Mouse (Mus musculus): ENCODE measurements around the gene Fyco1. TPM values are rescaled to one million over a fixed set of nuclear protein-coding genes. Genes with fewer than 3 reads are reported as not detected.

Fyco1 gene
- polyA plus RNA-seq (2014; fragmentation: Nextera tagmentation; extraction: Ambion mirVana): 11.2 and 13.5 TPM in 2 replicates

- Histone ChIP-seq H3K4me1 (ENCODE audit: control insufficient read depth, insufficient read depth, low read length) (0 out of 2 replicates have a peak, but pooled peaks cover 5% of the 10 kb centered on the region), H3K27ac (ENCODE audit: low read depth, low read length) (peak within 1 kb of the TSS; percentile 70), H3K9me3 (ENCODE audit: control insufficient read depth, low read length) (no peaks in the 10 kb centered on the region), H3K4me2 (ENCODE audit: low read depth, low read length) (peak within 1 kb of the TSS; percentile 67), H3K27me3 (ENCODE audit: control insufficient read depth, insufficient read depth, low read length) (no peaks in the 10 kb centered on the region), H3K36me3 (ENCODE audit: control insufficient read depth, insufficient read depth, low read length) (no peaks in the 10 kb centered on the region), H3K4me3 (ENCODE audit: low read depth, low read length) (peak within 1 kb of the TSS; percentile 51), H3K9ac (replicated peaks; ENCODE audit: low read depth, low read length) (peak within 1 kb of the TSS; percentile 49)
- 0% methylated on average over 47 of the region's 47 CpGs for WGBS
- peak; percentile 98 for ATAC-seq (ENCODE audit: low read depth)
These were observed at the start of gene Fyco1 for GRCm38 (mm10) chr9:123851713-123852448. Fyco1 (minus strand) TSS chr9:123851899.

DNA sequence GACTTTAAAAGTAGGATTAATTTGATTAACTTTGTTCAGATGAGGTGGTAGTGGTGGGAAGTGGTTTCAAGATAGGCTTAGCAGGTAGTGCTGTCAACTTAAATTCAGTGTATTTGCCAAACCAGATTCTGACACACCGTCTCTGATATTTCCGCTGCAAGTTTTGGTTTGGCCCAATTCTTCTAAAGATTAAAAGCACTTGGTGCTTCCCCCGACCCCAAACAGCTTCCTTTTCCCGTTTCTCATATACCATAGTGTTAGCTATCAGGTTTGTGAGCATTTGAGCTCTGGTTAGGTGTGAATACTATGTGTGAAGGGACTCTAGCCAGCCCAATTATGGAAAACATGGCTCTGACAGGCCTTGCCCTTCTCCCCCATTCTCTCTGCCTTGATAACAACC is 20.4 kb upstream of the Fyco1 start:
- Histone ChIP-seq H3K27me3 (ENCODE audit: control insufficient read depth, insufficient read depth, low read length) (no peaks in the 10 kb centered on the region), H3K36me3 (ENCODE audit: control insufficient read depth, insufficient read depth, low read length) (no peaks in the 10 kb centered on the region), H3K4me3 (ENCODE audit: low read depth, low read length) (no peak overlapping the region), H3K4me2 (ENCODE audit: low read depth, low read length) (no peak overlapping the region), H3K9ac (replicated peaks; ENCODE audit: low read depth, low read length) (no peak overlapping the region), H3K27ac (ENCODE audit: low read depth, low read length) (no peak overlapping the region), H3K9me3 (ENCODE audit: control insufficient read depth, low read length) (no peaks in the 10 kb centered on the region), H3K4me1 (ENCODE audit: control insufficient read depth, insufficient read depth, low read length) (no peaks in the 10 kb centered on the region)
- WGBS: 72% methylated on average over 4 of the region's 4 CpGs
- no peak for ATAC-seq (ENCODE audit: low read depth)

DNA sequence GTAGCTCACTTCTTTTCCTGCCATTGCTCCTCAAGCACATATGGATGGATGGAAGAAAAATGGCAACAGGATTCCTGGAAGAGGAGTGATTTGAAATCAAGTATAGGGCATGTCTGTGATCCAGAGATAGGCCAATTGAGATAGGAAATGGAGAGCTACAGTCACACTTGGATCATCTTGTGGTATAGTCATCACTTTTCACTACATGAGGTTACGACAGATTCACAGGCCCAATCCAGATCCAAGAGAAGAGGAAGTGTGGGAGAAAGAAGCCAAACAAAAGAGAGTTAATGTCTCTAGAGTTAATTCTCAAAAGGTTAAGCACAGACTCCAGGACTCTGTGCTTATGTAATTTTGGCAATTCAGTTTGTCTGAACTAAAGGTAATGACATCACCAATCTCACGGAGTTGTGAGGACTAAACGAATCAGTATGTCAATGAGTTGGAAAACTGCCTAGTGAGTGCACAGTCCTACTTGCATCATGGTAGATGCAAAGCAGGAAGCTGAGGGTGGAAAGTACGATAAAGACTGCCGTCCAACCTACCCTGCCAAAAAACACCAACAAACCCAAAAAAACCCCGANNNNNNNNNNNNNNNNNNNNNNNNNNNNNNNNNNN is 17.6 kb upstream of the Fyco1 start:
- Histone ChIP-seq H3K27ac (ENCODE audit: low read depth, low read length) (no peak overlapping the region), H3K4me2 (ENCODE audit: low read depth, low read length) (no peak overlapping the region), H3K9ac (replicated peaks; ENCODE audit: low read depth, low read length) (no peak overlapping the region), H3K4me1 (ENCODE audit: control insufficient read depth, insufficient read depth, low read length) (no peaks in the 10 kb centered on the region), H3K4me3 (ENCODE audit: low read depth, low read length) (no peak overlapping the region), H3K36me3 (ENCODE audit: control insufficient read depth, insufficient read depth, low read length) (no peaks in the 10 kb centered on the region), H3K27me3 (ENCODE audit: control insufficient read depth, insufficient read depth, low read length) (no peaks in the 10 kb centered on the region), H3K9me3 (ENCODE audit: control insufficient read depth, low read length) (no peaks in the 10 kb centered on the region)
- 91% methylated on average over 3 of the region's 6 CpGs for WGBS
- ATAC-seq (ENCODE audit: low read depth): no peak

GRCm38 (mm10) chr9:123863641-123864040 is 11.9 kb upstream of the Fyco1 start:
- ATAC-seq (ENCODE audit: low read depth): no peak
- Histone ChIP-seq H3K4me3 (ENCODE audit: low read depth, low read length) (no peak overlapping the region), H3K4me2 (ENCODE audit: low read depth, low read length) (no peak overlapping the region), H3K9me3 (ENCODE audit: control insufficient read depth, low read length) (no peaks in the 10 kb centered on the region), H3K27ac (ENCODE audit: low read depth, low read length) (no peak overlapping the region), H3K27me3 (ENCODE audit: control insufficient read depth, insufficient read depth, low read length) (no peaks in the 10 kb centered on the region), H3K4me1 (ENCODE audit: control insufficient read depth, insufficient read depth, low read length) (no peaks in the 10 kb centered on the region), H3K36me3 (ENCODE audit: control insufficient read depth, insufficient read depth, low read length) (no peaks in the 10 kb centered on the region), H3K9ac (replicated peaks; ENCODE audit: low read depth, low read length) (no peak overlapping the region)
- WGBS: 92% methylated on average over 1 of the region's 1 CpGs

DNA sequence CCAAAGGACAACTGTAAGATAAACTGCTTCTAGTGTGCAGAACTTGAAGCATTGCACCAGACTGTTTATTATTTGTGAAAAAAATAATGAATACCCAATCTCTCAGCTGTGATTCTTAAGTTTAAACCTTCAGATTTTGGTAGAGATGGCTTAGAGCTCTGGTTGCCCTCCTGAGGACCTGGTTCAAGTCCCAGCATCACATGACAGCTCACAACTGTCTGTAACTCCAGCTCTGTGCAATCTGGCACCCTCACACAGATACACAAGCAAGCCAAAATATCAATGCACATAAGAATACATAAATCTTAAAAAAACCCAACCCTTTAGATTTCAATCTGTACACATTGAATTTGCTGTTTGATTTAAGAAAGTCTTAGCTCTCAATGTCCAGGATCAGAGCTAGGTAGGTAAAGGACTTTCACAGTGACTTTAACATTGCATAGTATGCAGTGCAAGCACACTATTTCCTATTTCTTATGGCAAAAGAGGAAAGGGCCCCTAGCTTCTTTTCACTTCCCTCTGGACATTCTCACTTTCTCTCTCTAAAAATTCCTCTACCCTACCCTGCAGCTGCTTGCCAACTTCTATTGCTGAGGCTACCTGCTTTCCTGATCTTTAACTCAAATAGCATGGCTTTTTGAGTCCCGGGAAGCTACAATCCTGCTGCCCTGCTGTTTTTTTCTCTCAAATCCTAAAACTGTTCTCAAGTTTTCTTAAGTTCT is 11.4 kb upstream of the Fyco1 start:
- Histone ChIP-seq H3K4me2 (ENCODE audit: low read depth, low read length) (no peak overlapping the region), H3K9me3 (ENCODE audit: control insufficient read depth, low read length) (no peaks in the 10 kb centered on the region), H3K4me1 (ENCODE audit: control insufficient read depth, insufficient read depth, low read length) (no peaks in the 10 kb centered on the region), H3K27ac (ENCODE audit: low read depth, low read length) (no peak overlapping the region), H3K36me3 (ENCODE audit: control insufficient read depth, insufficient read depth, low read length) (no peaks in the 10 kb centered on the region), H3K27me3 (ENCODE audit: control insufficient read depth, insufficient read depth, low read length) (no peaks in the 10 kb centered on the region), H3K4me3 (ENCODE audit: low read depth, low read length) (no peak overlapping the region), H3K9ac (replicated peaks; ENCODE audit: low read depth, low read length) (no peak overlapping the region)
- 81% methylated on average over 1 of the region's 1 CpGs for WGBS
- no peak for ATAC-seq (ENCODE audit: low read depth)

DNA sequence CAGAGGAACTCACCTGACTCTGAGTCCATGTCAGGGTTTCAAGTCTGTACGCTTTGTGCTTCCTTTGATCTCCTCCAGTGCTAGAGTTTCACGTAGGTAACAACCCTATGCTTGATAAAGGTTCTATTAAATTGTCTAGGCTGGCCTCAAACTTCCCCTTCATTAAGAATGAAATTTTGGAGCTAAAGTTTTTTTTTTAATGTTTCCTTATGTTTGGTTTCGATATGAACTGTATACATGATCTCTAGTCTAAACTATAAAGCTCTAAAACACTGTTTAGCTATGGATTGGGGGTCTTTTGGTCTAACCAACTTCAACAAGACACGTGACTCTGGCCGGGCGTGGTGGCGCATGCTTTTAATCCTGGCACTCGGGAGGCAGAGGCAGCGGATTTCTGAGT is 10.2 kb upstream of the Fyco1 start, which contains the start of gene Xcr1:
Gene Xcr1 (minus strand): TSS at position 101 of the 400 bp plus-strand sequence.
- 94% methylated on average over 9 of the region's 9 CpGs for WGBS
- Histone ChIP-seq H3K9ac (replicated peaks; ENCODE audit: low read depth, low read length) (no peak within 1 kb of the TSS), H3K9me3 (ENCODE audit: control insufficient read depth, low read length) (no peaks in the 10 kb centered on the region), H3K4me1 (ENCODE audit: control insufficient read depth, insufficient read depth, low read length) (no peaks in the 10 kb centered on the region), H3K4me2 (ENCODE audit: low read depth, low read length) (no peak within 1 kb of the TSS), H3K4me3 (ENCODE audit: low read depth, low read length) (no peak within 1 kb of the TSS), H3K27me3 (ENCODE audit: control insufficient read depth, insufficient read depth, low read length) (no peaks in the 10 kb centered on the region), H3K36me3 (ENCODE audit: control insufficient read depth, insufficient read depth, low read length) (no peaks in the 10 kb centered on the region), H3K27ac (ENCODE audit: low read depth, low read length) (no peak within 1 kb of the TSS)
- ATAC-seq (ENCODE audit: low read depth): no peak

DNA sequence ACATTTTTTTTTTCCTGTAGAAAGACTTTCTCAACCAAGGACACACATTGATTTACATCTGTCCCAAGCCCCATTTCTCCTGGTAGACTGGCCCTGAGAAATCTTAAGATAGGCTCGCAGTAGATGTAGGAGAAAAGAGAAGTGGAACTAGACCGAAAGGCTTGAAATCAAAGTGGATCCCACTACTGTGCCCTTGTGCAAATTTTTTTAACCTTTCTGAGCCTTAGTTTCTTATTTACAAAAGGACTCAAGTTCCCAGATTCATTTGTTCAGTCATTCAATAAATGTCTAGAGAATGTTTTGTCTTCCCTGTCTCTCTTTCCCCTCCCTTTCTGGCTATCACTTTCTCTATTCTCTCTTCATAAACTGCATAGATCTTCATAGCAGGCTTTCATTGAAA is 5.1 kb upstream of the Fyco1 start:
- H3K9me3 ChIP-seq (ENCODE audit: control insufficient read depth, low read length): no peaks in the 10 kb centered on the region
- H3K36me3 ChIP-seq (ENCODE audit: control insufficient read depth, insufficient read depth, low read length): no peaks in the 10 kb centered on the region
- ATAC-seq (ENCODE audit: low read depth): no peak
- 95% methylated on average over 2 of the region's 2 CpGs for WGBS
- H3K9ac ChIP-seq (replicated peaks; ENCODE audit: low read depth, low read length): no peak overlapping the region
- H3K4me1 ChIP-seq (ENCODE audit: control insufficient read depth, insufficient read depth, low read length): 0 out of 2 replicates have a peak, but pooled peaks cover 3% of the 10 kb centered on the region
- no peaks in the 10 kb centered on the region for H3K27me3 ChIP-seq (ENCODE audit: control insufficient read depth, insufficient read depth, low read length)
- H3K4me2 ChIP-seq (ENCODE audit: low read depth, low read length): no peak overlapping the region
- H3K27ac ChIP-seq (ENCODE audit: low read depth, low read length): no peak overlapping the region
- no peak overlapping the region for H3K4me3 ChIP-seq (ENCODE audit: low read depth, low read length)

DNA sequence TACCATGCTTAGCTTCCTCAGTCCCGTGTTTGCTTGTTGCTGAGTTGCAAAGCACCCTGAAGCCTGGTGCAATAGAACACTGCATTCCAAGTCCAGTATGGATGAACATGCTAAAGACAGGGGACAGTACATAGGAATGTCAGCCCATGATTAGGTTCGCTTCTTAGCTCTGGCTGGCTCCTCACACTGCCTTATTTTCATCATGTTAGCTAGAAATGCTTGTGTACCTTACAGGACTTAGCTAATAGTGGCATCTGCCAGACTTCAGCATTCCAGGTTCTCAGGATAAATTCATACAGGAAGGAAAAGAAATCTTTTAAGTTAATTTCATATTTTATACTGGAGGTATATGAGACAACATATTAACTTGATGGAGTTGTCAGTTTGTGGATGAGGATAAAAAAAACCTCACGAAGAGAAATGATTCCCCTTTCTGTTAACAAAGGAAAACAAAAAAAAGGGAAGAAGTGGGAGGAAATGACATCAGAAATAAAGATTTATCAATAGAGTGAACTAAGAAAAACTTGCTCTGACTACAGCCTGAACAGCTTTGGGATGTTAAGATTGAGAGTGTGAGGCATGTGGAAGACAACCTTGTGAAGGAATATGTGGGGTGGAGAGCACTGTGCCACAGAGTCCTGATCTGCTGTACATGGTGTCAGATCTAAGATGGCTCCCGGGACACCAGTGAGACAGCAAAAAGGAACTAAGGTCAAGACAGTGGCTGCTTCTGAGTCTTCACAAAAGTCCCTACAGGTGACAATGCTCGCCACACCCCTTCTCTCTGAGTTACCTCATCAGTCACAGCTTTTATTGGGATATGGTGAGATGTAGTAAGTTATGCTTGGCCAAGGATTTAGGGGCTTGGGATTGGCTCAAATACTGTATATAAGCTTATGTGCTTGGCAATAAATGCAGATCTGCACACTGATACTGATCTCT is 1.0 kb upstream of the Fyco1 start:
- peak overlapping the region; percentile 17; the same call in 1 of the 2 replicates for H3K9ac ChIP-seq (replicated peaks; ENCODE audit: low read depth, low read length)
- H3K4me1 ChIP-seq (ENCODE audit: control insufficient read depth, insufficient read depth, low read length): 0 out of 2 replicates have a peak, but pooled peaks cover 5% of the 10 kb centered on the region
- peak overlapping the region; percentile 56; the same call in 1 of the 2 replicates for H3K27ac ChIP-seq (ENCODE audit: low read depth, low read length)
- peak; percentile 26 for ATAC-seq (ENCODE audit: low read depth)
- no peaks in the 10 kb centered on the region for H3K9me3 ChIP-seq (ENCODE audit: control insufficient read depth, low read length)
- no peaks in the 10 kb centered on the region for H3K36me3 ChIP-seq (ENCODE audit: control insufficient read depth, insufficient read depth, low read length)
- peak overlapping the region; percentile 33 for H3K4me3 ChIP-seq (ENCODE audit: low read depth, low read length)
- WGBS: 64% methylated on average over 5 of the region's 5 CpGs
- H3K27me3 ChIP-seq (ENCODE audit: control insufficient read depth, insufficient read depth, low read length): no peaks in the 10 kb centered on the region
- H3K4me2 ChIP-seq (ENCODE audit: low read depth, low read length): peak overlapping the region; percentile 45

Measured in neural tube, embryonic 14.5 days (tissue).